Mouse (Mus musculus): ENCODE measurements around the gene Crybb2. TPM values are rescaled to one million over a fixed set of nuclear protein-coding genes. Genes with fewer than 3 reads are reported as not detected.
A peak's percentile ranks its signal among the peaks of the same experiment; 100 is the strongest.

The Crybb2 gene
- polyA plus RNA-seq, 1 experiment from 2014 or later = not detected

DNA sequence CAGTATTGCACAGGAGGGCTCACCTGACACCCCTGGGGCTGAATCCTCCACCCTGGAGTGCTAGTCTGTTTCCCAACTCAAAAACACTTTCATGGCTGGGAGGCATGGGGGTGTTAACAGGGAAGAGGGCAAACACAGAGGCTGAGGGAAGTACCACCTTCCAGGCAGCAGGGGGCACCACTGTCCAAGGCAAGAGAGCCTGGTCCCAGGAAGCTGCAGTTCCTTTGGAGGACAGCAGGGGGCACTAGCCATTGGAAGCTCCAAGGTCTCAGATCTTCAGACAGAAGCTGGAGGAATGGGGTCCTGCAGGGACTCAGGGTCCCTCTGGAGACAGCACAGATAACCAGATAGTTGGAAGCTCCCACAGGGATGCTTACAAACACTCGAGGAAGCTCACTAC is 29.6 kb upstream of the Crybb2 start:
- Histone ChIP-seq H3K9me3 (ENCODE audit: control insufficient read depth, low read length) (no peaks in the 10 kb centered on the region), H3K36me3 (ENCODE audit: control insufficient read depth, insufficient read depth, low read length) (no peaks in the 10 kb centered on the region), H3K9ac (ENCODE audit: low read depth, low read length) (no peak overlapping the region), H3K27me3 (replicated peaks; ENCODE audit: control insufficient read depth, insufficient read depth, low read length) (no peaks in the 10 kb centered on the region), H3K4me2 (ENCODE audit: low read length) (no peak overlapping the region), H3K4me3 (ENCODE audit: low read length) (no peak overlapping the region), H3K4me1 (ENCODE audit: control insufficient read depth, insufficient read depth, low read depth, low read length) (no peaks in the 10 kb centered on the region), H3K27ac (ENCODE audit: low read depth, low read length) (no peak overlapping the region)
- 0% methylated on average over 1 of the region's 1 CpGs for WGBS
- ATAC-seq = 0 out of 2 replicates have a peak, but pooled peaks have one; percentile 25

GRCm38 (mm10) chr5:113097551-113097950 is 27.6 kb upstream of the Crybb2 start:
- H3K27ac ChIP-seq (ENCODE audit: low read depth, low read length) = no peak overlapping the region
- no peak for ATAC-seq
- H3K4me2 ChIP-seq (ENCODE audit: low read length) = no peak overlapping the region
- H3K36me3 ChIP-seq (ENCODE audit: control insufficient read depth, insufficient read depth, low read length) = no peaks in the 10 kb centered on the region
- H3K9me3 ChIP-seq (ENCODE audit: control insufficient read depth, low read length) = no peaks in the 10 kb centered on the region
- no peak overlapping the region for H3K4me3 ChIP-seq (ENCODE audit: low read length)
- H3K9ac ChIP-seq (ENCODE audit: low read depth, low read length) = no peak overlapping the region
- no peaks in the 10 kb centered on the region for H3K4me1 ChIP-seq (ENCODE audit: control insufficient read depth, insufficient read depth, low read depth, low read length)
- no peaks in the 10 kb centered on the region for H3K27me3 ChIP-seq (replicated peaks; ENCODE audit: control insufficient read depth, insufficient read depth, low read length)
- WGBS = 93% methylated on average over 17 of the region's 17 CpGs

- Histone ChIP-seq H3K27me3 (replicated peaks; ENCODE audit: control insufficient read depth, insufficient read depth, low read length) (no peaks in the 10 kb centered on the region), H3K9ac (ENCODE audit: low read depth, low read length) (no peak overlapping the region), H3K36me3 (ENCODE audit: control insufficient read depth, insufficient read depth, low read length) (no peaks in the 10 kb centered on the region), H3K27ac (ENCODE audit: low read depth, low read length) (no peak overlapping the region), H3K4me2 (ENCODE audit: low read length) (no peak overlapping the region), H3K4me3 (ENCODE audit: low read length) (no peak overlapping the region), H3K9me3 (ENCODE audit: control insufficient read depth, low read length) (no peaks in the 10 kb centered on the region), H3K4me1 (ENCODE audit: control insufficient read depth, insufficient read depth, low read depth, low read length) (no peaks in the 10 kb centered on the region)
- 91% methylated on average over 18 of the region's 18 CpGs for WGBS
- no peak for ATAC-seq
These were observed 25.5 kb upstream of the Crybb2 start for GRCm38 (mm10) chr5:113095456-113095855.

DNA sequence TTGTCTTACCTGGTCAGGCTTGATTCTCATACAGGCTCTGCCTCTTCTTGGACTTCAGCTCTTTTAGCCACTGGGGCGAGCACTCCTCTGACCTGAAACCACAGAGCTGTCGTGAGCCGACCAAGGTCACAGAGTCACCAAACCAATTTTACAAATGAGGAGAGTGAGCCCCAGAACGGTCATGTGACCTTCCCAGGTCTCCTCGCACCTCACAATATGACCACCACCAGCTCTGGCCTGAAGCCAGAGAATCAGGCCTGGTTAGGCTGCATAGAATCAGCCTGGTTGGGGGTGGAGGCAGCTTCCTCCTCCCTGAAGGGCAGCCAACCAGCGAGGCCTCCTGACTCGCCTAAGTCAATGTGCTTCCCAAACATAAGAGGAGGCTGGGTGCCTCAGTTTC is 22.5 kb upstream of the Crybb2 start:
- Histone ChIP-seq H3K27me3 (replicated peaks; ENCODE audit: control insufficient read depth, insufficient read depth, low read length) (no peaks in the 10 kb centered on the region), H3K4me3 (ENCODE audit: low read length) (no peak overlapping the region), H3K9ac (ENCODE audit: low read depth, low read length) (no peak overlapping the region), H3K9me3 (ENCODE audit: control insufficient read depth, low read length) (no peaks in the 10 kb centered on the region), H3K36me3 (ENCODE audit: control insufficient read depth, insufficient read depth, low read length) (no peaks in the 10 kb centered on the region), H3K4me2 (ENCODE audit: low read length) (no peak overlapping the region), H3K4me1 (ENCODE audit: control insufficient read depth, insufficient read depth, low read depth, low read length) (no peaks in the 10 kb centered on the region), H3K27ac (ENCODE audit: low read depth, low read length) (no peak overlapping the region)
- 70% methylated on average over 7 of the region's 7 CpGs for WGBS
- no peak for ATAC-seq

- no peak overlapping the region for H3K27ac ChIP-seq (ENCODE audit: low read depth, low read length)
- no peak overlapping the region for H3K4me2 ChIP-seq (ENCODE audit: low read length)
- no peak overlapping the region for H3K4me3 ChIP-seq (ENCODE audit: low read length)
- H3K36me3 ChIP-seq (ENCODE audit: control insufficient read depth, insufficient read depth, low read length) = no peaks in the 10 kb centered on the region
- H3K4me1 ChIP-seq (ENCODE audit: control insufficient read depth, insufficient read depth, low read depth, low read length) = peaks cover 4% of the 10 kb centered on the region
- ATAC-seq = peak; percentile 52; the same call in 1 of the 2 replicates
- H3K9ac ChIP-seq (ENCODE audit: low read depth, low read length) = no peak overlapping the region
- H3K27me3 ChIP-seq (replicated peaks; ENCODE audit: control insufficient read depth, insufficient read depth, low read length) = no peaks in the 10 kb centered on the region
- WGBS = 55% methylated on average over 5 of the region's 5 CpGs
- no peaks in the 10 kb centered on the region for H3K9me3 ChIP-seq (ENCODE audit: control insufficient read depth, low read length)
These were observed 21.2 kb upstream of the Crybb2 start for GRCm38 (mm10) chr5:113091162-113091561.

GRCm38 (mm10) chr5:113090750-113091149 is 20.8 kb upstream of the Crybb2 start:
- Histone ChIP-seq H3K27ac (ENCODE audit: low read depth, low read length) (no peak overlapping the region), H3K9me3 (ENCODE audit: control insufficient read depth, low read length) (no peaks in the 10 kb centered on the region), H3K4me2 (ENCODE audit: low read length) (no peak overlapping the region), H3K4me1 (ENCODE audit: control insufficient read depth, insufficient read depth, low read depth, low read length) (peaks cover 7% of the 10 kb centered on the region), H3K4me3 (ENCODE audit: low read length) (no peak overlapping the region), H3K36me3 (ENCODE audit: control insufficient read depth, insufficient read depth, low read length) (no peaks in the 10 kb centered on the region), H3K27me3 (replicated peaks; ENCODE audit: control insufficient read depth, insufficient read depth, low read length) (no peaks in the 10 kb centered on the region), H3K9ac (ENCODE audit: low read depth, low read length) (no peak overlapping the region)
- 91% methylated on average over 11 of the region's 11 CpGs for WGBS
- ATAC-seq = peak; percentile 12; the same call in 1 of the 2 replicates

DNA sequence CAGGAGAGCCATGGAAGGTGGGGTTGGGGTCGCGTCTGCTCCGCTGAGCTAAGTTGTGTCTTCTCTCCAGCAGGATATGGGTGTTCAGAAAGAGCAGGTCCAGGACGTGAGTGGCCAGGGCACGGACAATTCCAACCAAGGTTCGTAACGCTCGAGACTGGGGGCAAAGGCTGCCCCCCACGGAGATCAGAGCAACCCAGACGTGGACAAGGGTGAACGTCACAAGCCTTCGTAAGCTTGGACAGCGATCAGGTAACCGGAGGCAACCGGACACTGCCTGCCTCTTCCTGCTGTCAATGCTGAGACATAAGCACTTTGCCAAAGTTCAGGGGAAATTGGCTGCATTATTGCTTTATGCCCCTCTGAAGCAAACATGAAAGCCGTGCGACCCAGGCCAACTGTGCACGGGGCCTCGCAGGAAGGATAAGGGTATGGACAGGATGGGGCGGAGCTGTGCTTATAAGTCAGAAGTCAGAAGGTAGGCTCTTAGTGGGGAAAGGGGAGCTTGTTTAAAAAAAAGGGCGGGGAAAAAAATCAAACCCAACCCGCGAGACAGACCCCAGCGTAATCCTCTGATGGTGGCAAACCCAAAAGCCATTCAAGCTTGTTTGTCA is 20.3 kb upstream of the Crybb2 start:
- Histone ChIP-seq H3K27ac (ENCODE audit: low read depth, low read length) (no peak overlapping the region), H3K27me3 (replicated peaks; ENCODE audit: control insufficient read depth, insufficient read depth, low read length) (no peaks in the 10 kb centered on the region), H3K9ac (ENCODE audit: low read depth, low read length) (no peak overlapping the region), H3K4me1 (ENCODE audit: control insufficient read depth, insufficient read depth, low read depth, low read length) (peaks cover 7% of the 10 kb centered on the region), H3K36me3 (ENCODE audit: control insufficient read depth, insufficient read depth, low read length) (no peaks in the 10 kb centered on the region), H3K4me3 (ENCODE audit: low read length) (no peak overlapping the region), H3K4me2 (ENCODE audit: low read length) (no peak overlapping the region), H3K9me3 (ENCODE audit: control insufficient read depth, low read length) (no peaks in the 10 kb centered on the region)
- no peak for ATAC-seq
- WGBS = 85% methylated on average over 24 of the region's 24 CpGs

GRCm38 (mm10) chr5:113087465-113087864 is 17.5 kb upstream of the Crybb2 start:
- peaks cover 7% of the 10 kb centered on the region for H3K4me1 ChIP-seq (ENCODE audit: control insufficient read depth, insufficient read depth, low read depth, low read length)
- no peak overlapping the region for H3K4me3 ChIP-seq (ENCODE audit: low read length)
- no peaks in the 10 kb centered on the region for H3K27me3 ChIP-seq (replicated peaks; ENCODE audit: control insufficient read depth, insufficient read depth, low read length)
- H3K27ac ChIP-seq (ENCODE audit: low read depth, low read length) = no peak overlapping the region
- no peak for ATAC-seq
- H3K9me3 ChIP-seq (ENCODE audit: control insufficient read depth, low read length) = no peaks in the 10 kb centered on the region
- H3K9ac ChIP-seq (ENCODE audit: low read depth, low read length) = no peak overlapping the region
- 80% methylated on average over 2 of the region's 2 CpGs for WGBS
- H3K4me2 ChIP-seq (ENCODE audit: low read length) = no peak overlapping the region
- H3K36me3 ChIP-seq (ENCODE audit: control insufficient read depth, insufficient read depth, low read length) = no peaks in the 10 kb centered on the region

DNA sequence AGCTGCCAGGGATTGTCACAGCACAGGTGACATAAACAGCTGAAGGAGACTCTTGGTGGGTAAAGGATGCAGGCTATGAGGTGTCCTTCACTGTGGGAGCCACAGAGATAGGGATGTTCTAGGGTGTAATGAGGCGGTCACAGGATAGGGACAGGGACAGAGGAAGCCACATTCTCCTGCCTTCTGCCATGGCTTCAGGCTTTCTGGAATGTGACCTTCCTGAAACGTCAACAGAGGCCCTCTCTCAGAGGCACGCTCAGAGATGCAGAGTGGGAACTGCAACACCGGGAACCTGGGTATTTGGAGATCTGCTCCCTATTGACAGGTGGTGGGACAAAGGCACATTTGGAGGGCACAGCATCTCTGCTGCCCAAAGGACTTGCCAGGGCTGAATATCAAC is 17.1 kb upstream of the Crybb2 start:
- no peak overlapping the region for H3K9ac ChIP-seq (ENCODE audit: low read depth, low read length)
- H3K9me3 ChIP-seq (ENCODE audit: control insufficient read depth, low read length) = no peaks in the 10 kb centered on the region
- H3K4me1 ChIP-seq (ENCODE audit: control insufficient read depth, insufficient read depth, low read depth, low read length) = peaks cover 7% of the 10 kb centered on the region
- no peak overlapping the region for H3K4me3 ChIP-seq (ENCODE audit: low read length)
- no peak for ATAC-seq
- H3K27me3 ChIP-seq (replicated peaks; ENCODE audit: control insufficient read depth, insufficient read depth, low read length) = no peaks in the 10 kb centered on the region
- WGBS = 50% methylated on average over 4 of the region's 4 CpGs
- H3K4me2 ChIP-seq (ENCODE audit: low read length) = no peak overlapping the region
- no peaks in the 10 kb centered on the region for H3K36me3 ChIP-seq (ENCODE audit: control insufficient read depth, insufficient read depth, low read length)
- peak overlapping the region; percentile 16 for H3K27ac ChIP-seq (ENCODE audit: low read depth, low read length)

DNA sequence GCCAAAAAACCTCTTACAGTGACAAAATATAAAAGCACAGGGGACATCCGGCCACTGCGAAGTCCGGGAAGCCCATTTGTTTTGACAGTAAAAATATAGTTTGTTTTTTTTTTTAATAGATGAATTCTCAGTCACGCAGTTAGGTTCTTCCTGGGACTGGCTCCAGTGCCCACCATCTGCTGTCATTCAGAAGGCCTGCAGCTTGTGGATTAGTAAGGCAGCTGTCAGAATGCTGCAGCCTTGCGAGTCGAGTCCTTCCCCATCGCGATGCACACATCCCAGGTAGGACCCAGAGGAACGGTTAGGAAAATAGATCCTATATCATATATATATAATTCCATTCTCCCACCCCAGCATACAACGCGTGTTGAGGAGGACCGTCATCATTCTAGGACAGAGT is 16.5 kb upstream of the Crybb2 start:
- H3K9ac ChIP-seq (ENCODE audit: low read depth, low read length) = no peak overlapping the region
- H3K27me3 ChIP-seq (replicated peaks; ENCODE audit: control insufficient read depth, insufficient read depth, low read length) = no peaks in the 10 kb centered on the region
- ATAC-seq = no peak
- no peak overlapping the region for H3K4me3 ChIP-seq (ENCODE audit: low read length)
- H3K9me3 ChIP-seq (ENCODE audit: control insufficient read depth, low read length) = no peaks in the 10 kb centered on the region
- peak overlapping the region; percentile 16 for H3K27ac ChIP-seq (ENCODE audit: low read depth, low read length)
- 58% methylated on average over 12 of the region's 12 CpGs for WGBS
- H3K4me1 ChIP-seq (ENCODE audit: control insufficient read depth, insufficient read depth, low read depth, low read length) = peaks cover 7% of the 10 kb centered on the region
- no peak overlapping the region for H3K4me2 ChIP-seq (ENCODE audit: low read length)
- no peaks in the 10 kb centered on the region for H3K36me3 ChIP-seq (ENCODE audit: control insufficient read depth, insufficient read depth, low read length)
